Mouse (Mus musculus): ENCODE measurements around the gene Sept9.

DNA sequence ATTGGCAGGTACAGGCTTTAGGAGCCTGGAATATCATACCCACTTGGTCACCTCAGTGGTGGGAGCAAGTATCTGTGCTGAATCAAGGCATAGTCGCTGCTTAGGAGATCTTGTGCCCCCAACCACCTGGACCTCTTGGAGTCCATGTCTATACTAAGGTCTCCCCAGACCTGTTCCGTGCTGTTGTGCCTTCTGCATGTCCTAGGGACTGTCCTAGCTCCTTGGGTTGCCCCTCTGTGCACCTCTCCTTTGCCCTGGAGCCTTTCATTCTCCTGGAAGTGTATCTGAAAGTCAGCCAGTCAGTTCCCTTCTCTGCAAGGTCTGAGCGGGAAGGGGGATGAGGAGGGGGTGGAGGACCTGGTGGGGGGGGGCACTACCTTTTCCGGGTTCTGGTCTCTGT, 68.4 kb downstream of the Sept9 start:
- TF ChIP-seq CTCF (IDR thresholded peaks at IDR 0.05; ENCODE audit: insufficient read depth, low read length), result no peak
- TF ChIP-seq POLR2A (IDR thresholded peaks at IDR 0.05; ENCODE audit: borderline replicate concordance, extremely low read depth, low read depth, low read length), result no peak

Data from lung, adult 2 months (tissue).